Mouse (Mus musculus): ENCODE results near the gene Epb41.

The Epb41 gene

DNA sequence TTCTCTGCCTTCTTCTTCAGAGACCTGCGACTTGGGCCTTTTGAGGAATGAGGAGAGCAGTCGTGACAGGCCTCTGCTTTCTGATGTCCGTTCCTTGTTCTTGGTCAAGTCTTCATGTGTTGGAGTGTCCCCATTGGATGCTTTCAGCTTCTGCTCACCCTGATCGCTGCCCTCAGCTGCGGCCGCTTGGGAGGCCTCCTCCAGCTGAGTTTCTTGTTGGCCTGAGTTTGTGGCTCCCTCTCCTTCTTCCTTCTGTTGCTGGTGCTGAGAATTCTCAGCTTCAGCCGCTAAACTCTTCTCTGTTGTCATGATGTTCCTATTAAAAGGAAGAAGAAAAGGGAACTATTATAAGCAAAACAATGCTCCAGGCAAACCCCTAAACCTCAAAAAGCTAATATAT is 68.0 kb downstream of the Epb41 start:
- DNase-seq (ENCODE audit: low read depth), result no peak

DNA sequence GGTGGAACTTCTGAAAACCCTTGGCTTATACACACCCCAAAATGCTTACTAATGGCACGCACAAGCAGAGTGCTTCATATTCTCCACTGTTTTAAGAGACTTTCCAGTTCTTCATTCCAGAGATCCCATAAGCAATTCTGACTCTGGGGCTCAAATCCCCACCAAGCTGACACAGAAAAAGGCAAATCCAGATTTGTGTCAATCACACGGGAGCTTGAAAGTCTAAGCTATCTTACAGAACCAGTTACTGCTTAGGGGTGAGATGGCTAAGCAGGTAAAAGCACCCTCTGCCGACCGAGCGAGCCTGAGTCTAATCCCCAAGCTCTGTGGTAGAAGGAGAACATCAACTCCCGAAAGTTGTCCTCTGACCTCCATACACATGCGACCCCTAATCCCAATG is 76.5 kb downstream of the Epb41 start:
- DNase-seq (ENCODE audit: low read depth), result no peak

DNA sequence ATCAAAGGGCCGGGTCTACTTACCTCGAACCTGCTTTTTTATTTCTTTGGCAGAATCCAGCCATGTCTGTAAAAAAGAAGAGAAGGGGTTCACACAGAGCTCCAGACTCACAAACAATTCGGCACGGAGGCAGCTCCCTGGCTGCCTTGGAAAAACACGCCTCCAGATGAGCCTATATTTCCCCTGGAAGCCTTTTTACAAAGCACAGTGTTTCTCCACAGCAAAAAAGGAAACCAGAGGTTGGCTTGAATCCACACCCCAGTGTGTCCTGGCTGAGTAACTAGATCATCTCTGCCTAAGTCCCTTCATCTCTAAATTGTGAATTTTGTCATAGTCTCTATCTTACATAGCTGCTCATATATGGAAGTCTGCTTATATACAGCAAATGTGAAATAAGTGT is 77.6 kb downstream of the Epb41 start:
- no peak for DNase-seq (ENCODE audit: low read depth)

DNA sequence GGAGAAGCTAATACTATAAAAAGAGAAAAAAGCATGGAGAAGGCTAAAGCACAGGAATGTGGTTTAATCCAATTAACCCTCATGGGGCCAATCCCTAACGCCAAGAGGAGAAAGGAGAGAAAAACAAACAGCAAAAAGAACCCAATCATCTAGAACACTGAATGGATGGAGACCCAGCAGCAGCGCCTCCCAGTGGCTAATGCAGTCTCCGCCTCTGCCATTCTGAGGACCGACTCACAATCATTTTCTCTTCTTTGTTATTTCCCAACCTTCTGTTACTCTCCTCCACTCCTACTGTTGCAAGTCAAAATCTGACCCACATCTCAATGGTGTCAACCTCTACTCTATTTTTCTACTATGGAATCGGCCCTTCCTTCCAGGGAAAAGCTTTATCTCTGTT is 78.1 kb downstream of the Epb41 start:
- DNase-seq (ENCODE audit: low read depth), result no peak

DNA sequence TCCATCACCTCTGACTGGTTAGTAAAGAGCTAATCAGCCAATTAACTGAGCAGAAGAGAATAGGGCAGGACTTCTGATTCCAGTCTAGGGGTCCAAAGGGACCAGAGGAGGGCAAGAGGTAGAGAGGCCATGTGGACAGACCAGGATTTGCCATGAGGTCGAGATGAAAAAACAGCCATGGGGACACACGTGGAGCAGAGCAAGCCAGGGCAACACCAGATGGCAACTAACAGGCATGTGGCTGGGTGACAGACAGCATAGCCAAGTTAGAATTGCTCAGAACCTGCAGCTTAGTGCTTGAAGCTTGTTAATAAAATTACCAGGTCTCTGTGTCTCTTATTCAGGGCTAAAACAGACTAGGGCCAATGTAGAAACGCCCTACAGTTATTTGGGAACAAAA is 81.3 kb downstream of the Epb41 start:
- no peak for DNase-seq (ENCODE audit: low read depth)

DNA sequence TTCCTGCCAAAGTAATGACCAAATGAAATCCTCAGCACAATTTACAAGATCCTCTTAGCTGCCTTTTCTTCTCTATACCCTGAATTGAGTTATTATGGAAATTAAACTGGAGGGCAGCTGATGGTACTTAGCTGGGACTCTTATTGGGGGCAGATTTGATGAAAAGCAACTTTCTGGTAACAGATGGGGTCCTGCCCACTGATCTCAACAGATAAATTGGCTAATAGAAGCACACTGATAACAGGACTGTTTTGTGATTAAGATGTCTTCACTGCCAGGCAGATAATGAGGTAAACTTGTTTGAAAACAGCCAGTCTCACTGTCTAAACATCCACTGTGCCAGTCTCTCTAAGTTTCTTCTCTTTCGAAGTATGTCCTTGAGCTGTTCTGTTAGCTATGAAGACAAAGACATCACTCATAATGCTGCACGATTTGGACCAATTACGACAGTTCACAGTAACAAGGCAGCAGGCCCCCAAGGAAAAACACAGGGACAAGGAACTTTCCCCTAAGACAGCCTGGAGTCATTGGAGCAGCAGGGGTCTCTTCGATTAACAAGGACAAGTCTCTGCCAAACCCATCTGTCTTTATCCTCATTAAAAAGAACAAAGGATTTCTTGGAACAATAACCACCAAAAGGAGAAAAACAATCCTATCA is 92.1 kb downstream of the Epb41 start:
- DNase-seq (ENCODE audit: low read depth), result no peak

DNA sequence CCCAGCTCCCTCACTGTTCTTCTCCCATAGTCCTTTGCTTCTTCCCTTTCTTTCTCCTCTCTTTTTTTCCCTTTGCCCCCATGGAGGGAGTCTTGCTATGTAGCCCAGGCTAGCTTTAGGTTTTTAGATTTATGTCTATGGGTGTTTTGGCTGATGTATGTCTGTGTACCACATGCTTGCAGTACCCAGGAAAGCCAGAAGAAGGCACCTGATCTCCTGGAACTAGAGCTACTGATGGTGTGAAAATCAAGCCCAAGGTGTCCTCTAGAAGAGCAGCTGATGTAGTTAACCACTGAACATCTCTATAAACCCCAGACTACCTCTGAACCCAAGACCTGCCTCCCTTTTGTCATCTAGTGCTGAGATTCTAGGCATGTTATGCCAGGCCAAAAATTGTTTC is 93.4 kb downstream of the Epb41 start:
- DNase-seq (ENCODE audit: low read depth), result peak; percentile 53

DNA sequence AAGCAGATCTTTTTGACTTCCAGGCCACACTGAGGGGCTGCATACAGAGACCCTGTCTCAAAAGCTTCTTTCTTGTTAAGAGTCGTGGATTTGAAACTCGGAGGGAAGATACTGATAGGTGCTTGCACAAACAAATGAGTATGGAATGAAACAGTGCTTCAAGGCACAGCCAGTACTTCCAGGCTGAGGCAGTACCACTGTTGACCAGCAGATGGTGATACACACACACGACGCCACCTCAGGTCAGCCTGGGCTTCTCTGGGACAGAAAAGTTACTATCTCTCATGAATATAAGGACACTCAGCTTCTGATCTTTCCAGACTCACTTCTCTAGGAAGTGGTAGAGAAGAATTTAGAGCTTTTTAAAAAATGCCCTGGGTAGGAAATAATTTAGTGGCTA is 97.9 kb downstream of the Epb41 start:
- peak; percentile 84 for DNase-seq (ENCODE audit: low read depth)

DNA sequence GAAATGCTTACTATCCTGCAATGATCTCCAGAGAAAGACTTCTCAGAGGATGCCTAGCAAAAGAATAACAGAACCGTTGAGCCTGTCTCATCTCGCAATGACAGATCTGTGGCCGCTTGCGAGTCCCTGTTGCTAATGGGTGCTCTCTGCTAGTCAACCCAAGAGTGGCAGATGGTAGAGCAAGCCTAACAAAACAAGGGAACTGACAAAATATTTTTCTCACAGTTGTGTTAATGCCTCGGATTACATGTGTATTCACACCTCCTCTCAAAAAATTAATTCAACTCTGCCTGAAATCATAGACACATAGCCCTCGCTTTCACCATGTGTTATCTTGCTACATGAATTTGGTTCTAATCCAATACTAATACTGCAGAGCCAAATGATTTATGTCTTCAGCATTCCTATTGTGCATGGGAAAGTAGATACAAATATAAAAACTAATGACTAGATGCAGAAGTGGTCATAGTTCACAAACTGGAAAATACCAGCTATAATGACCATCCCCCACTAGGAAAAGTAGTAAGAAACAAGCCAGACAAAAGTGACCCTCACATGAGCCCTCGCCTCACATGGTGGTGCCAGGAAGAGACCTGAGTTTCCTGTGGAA is 104.8 kb downstream of the Epb41 start:
- no peak for DNase-seq (ENCODE audit: low read depth)

DNA sequence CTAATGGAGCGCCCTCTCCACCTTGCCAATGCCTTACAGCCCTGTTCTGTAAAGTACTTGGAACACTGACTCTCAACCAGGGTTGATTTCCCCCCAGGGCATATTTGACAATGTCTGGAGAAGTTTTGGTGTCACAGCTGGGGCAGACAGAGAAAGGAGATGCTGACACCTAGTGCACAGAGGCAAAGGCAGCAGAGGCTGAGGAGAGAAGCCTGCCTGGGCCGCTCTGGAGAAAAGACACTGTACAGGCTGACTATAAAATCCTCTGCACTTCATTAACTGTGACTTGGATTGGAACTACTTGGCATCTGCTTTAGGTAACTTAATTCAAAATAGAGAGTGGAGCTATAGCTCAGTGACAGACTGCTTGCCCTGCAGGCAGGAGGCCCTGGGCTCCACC is 106.2 kb downstream of the Epb41 start:
- no peak for DNase-seq (ENCODE audit: low read depth)

DNA sequence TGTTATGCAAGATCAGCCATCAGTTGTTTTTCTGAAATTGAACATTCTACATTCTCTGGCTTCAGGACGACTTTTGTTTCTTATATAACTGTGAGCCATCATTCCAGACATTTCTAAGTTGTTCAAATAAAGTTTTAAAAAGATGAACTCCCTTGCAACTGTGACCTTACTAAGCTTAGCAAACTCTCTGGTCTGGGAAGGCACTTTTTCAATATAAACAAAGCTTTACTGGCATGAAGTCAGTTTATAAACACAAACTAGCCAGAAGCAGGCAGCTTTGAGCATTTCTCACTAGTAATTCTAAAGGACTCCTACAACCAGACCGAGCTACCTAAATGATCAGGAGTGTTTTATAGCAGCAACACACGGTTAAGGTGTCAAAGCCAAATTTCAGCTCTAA is 118.0 kb downstream of the Epb41 start:
- DNase-seq (ENCODE audit: low read depth), result no peak

DNA sequence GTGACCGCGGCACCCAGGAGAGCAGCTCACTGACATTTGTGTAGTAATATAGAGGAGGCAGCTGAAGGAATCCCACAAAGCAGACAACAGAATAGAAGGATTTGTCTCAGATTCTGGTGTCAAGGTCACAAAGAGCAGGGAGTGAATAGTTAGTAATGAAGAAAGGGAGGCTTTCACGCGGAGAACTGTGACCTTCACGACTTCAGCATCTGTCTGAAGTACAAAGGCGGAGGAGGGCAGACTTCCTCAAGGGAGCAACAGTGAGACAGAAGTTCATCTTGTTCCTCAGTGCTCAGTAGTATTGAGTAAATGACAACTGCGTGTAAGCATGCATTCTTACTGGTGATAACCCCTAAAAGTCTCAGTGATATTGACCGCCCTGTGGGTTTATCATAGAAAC is 124.5 kb downstream of the Epb41 start:
- DNase-seq (ENCODE audit: low read depth), result no peak

DNA sequence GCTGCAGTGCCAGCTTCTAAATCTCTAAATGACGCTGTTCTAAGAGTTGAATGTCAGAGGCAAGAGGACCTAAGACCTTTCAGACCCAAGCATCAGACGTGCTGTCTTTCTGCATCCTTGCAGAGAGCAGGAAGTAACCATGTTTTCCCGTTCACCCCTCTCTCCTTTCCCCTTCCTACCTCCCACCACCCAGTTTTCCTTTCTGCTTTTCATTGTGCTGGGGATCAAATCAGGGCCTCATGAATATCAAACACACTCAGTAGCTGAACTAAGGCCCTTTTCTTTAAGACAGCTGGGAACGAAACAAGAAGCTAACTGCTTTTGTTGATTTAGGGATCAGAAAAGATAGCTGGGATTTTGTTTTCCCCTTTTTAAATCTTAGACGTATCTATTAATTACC is 125.2 kb downstream of the Epb41 start:
- DNase-seq (ENCODE audit: low read depth), result no peak

DNA sequence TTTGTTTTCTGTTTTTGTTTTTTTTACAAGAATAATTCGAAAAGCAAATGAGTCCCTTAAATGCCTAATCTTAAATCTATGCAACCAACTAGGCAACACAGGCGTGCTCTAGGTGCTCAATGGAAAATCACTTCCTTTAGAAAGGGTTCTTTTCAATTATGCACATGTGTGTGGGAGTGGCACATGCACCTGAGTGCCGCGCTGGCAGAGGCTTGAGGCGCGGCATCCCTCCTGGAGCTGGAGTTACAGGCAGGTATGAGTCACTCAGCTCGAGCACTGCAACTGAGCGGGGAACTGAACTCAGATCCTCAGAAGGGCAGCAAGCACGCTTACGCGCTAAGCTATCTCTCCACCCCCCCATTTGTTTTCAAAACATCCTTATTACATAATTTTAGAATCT is 127.3 kb downstream of the Epb41 start:
- DNase-seq (ENCODE audit: low read depth), result no peak

DNA sequence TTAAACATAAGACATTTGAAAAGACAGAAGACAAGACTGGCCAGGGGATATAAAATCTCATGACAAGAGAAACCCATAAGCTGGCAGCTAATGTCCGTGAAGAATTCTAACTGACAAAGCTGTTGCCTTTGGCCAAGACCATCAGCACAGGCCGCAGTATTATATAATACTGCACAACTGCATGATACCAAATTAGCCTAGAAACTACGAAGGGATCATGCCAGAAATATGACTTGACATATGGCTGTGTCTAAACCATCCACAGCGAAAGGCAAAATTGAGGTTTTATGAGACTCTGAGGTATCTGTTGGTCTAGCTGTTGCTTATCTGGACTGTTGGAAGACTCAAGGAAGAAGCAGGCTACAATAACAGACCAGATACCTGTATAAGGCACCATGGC is 134.3 kb downstream of the Epb41 start:
- no peak for DNase-seq (ENCODE audit: low read depth)

DNA sequence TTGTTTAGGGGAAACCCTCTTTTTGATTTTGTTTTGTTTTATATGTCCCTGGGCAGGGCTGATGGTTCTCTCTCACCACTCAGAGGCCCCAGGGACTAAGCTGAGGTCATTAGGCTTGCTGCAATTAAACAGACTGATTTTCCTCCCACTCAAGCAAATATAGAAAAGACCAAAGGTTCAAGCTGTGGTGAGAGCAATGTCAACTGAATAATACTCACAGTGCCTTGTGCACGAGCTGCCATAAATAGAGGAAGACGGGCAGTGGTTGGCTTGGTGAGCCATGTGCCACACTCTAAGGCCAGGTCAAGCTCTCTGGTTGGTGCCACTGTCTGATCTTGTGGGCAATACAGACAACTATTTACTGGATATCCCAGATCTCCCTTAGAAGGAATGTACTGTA is 135.7 kb downstream of the Epb41 start:
- no peak for DNase-seq (ENCODE audit: low read depth)

DNA sequence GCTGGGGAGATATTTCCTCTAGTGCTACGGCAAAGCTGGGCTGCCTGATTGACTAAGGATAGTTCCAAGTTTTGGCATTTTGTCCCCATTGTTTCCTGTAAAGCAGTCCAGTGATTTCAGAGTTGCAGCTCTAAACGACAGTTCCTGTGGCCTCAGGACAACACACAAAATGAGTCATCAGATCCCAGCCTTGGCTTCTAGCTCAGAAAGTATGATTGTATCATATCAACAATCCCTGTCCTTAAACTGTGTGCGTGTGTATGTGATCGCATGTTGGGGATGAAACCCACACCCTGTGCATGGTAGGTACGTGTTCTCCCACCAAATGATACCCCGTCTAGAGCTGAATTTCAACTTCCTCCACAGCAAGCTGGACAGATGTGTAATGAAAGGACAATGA is 146.0 kb downstream of the Epb41 start:
- peak; percentile 53 for DNase-seq (ENCODE audit: low read depth)

DNA sequence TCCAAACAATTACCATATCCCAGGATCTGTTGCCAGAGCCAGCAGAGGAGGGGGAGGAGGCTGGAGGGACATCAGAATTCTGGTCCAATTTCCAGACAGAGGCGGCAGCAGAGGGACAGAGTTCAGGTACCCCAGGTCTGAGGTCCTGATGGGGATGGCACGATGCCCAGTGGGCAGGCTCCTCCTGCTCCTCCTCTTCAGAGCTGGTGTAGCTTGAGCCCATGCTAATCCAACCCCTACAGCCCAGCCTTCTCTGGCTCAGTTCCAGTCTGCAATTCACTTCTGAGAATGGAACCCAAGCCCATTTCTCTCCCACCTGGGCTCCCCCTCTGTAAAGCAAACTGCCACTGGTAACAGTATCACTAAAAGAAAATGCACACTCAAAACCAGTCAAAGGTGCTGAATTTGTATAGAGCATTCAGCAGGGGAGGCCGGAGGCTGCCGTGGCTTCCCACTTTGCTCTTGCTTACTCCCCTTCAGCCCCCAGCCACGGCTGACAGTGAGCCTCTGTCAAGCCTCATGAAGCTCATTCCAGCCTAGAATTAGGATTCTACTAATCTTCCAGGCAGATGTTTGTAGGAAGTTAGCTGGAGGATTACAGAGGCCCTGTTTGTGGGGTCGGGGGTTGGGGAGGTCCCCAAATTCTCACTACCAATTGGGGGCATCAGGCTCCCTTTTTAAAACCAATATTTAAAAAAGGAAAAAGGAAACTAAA is 150.9 kb downstream of the Epb41 start:
- no peak for DNase-seq (ENCODE audit: low read depth)

DNA sequence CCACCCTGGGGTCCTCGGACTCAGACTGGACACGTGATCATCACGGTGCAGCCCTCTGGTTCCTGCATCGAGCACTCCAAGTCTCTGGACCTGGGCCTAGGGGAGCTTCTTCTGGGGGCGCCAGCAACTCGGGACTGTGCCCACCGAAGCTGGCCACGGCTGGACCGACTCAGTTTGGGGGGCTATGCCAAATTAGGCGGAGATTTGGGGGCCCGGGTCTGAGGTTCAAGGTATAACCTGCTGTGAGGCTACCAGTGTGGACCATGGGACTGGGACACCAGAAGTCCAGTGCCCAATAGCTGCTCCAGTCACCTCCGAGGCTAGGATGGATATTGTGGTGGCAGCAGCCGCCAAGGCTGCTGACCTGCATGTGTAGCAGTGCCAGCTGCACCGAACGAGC is 152.7 kb downstream of the Epb41 start:
- no peak for DNase-seq (ENCODE audit: low read depth)

DNA sequence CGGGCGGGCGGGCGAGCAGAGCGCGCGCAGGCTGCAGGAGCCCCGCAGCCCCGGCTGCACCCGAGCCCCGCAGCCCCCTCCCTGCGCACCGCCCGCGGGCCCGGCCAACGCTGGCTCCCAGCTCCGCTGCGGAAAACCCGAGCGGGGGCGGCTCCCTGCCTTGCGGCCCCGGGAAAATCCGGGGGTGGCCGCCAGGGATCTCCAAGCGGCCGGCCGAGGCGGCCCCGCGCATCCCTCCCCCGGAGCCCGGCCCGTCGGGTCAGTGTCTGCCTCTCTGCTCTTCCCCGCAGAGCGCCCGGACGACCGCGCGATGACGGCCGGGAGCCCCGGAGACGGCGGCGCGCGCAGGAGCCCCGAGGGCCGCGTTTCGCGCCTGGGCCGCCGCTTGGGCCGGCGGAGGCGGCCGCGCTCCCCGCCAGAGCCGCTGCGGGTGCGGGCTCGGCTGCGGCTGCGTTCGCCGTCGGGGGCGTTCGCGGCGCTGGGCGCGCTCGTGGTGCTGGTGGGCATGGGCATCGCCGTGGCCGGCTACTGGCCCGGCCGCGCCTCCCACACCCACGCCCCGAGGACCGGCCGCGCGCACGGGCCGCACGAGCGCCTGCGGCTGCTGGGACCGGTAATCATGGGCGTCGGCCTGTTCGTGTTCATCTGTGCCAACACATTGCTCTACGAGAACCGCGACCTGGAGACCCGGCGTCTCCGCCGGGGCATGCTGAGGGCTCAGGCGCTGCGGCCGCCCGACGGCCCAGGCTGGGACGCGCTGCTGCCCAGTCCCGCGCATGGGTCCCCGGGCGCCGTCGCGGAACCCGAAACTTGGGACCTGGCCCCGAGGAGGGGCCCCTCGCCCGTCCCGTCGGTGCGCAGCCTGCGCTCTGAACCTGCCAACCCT is 153.4 kb downstream of the Epb41 start, which contains the start of gene Tmem200b:
Tmem200b (plus strand) TSS at position 311 of the 886 bp plus-strand sequence.
- no peak for DNase-seq (ENCODE audit: low read depth)

DNA sequence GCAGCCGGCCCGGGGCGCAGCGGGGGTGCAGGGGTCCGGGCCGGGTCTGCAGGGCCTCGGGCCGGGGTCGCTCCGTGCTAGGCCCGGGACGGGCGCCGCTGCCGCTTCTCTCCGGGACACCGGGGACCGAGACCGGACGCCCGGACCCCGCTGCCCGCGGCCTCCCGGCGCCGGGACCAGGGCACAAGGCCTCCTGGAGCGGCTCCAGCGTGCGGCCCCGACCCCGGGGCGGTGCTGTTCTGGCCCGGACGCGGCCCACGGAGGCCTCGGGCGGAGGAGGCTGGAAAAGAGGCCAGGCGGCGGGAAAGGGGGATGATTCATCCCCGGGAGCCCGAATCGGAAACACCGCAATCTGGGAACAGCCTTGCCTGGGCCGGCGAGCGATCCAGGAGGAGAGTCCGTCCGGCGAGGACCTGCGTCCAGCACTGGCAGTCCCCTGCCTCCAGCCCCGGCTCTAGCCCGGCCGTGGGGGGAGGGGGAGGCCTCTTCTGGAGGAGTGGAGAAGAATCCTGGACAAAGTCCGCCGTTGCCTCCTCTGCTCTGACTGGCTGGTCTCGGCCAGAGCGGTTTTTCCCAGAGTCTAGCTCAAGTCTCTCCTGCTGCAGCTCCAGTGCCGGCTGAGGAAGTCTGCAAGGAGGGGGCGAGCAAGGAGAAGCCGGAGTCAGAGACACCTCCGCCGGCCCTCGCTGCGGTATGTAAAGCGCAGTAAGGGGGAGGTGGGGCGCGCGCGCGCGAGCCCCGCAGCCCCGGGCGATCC is 154.3 kb downstream of the Epb41 start:
- DNase-seq (ENCODE audit: low read depth), result no peak

DNA sequence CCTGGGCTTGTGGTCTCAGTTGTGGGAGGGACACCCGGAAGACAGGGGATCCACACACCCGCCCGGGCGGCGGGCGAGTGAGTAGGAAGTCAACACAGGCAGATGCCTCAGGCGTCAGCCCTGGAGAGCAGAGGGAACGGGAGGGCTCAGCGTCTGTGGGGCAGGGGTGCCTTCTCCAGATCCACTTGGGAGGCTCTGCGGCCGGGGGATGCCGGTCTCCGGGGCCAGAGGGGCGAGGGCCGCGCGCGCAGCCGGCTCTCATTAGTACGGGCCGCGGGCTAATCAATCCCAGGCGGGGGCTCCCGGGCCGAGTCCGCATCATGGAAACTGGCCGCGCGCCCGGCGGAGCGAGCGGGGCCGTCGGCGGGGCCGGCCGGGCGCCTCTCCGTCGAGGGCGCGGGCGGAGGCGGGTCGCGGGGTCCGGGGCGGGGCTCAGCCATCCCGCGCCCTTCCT is 155.0 kb downstream of the Epb41 start:
- no peak for DNase-seq (ENCODE audit: low read depth)

Data from 416B (cell line).